Mouse (Mus musculus) naive thymus-derived CD4-positive, alpha-beta T cell, adult 2 months (primary cell): ENCODE results near the gene Sit1.
A peak's percentile ranks its signal among the peaks of the same experiment; 100 is the strongest.

Experiments used
- DNase-seq: peaks from one replicate; pipeline ENCODE4 v3.0.0-alpha.2; 2011; ENCODE audit warnings: low read depth

The Sit1 gene

GRCm38 (mm10) chr4:43499407-43500333, 16.1 kb upstream of the Sit1 start, which contains the start of gene Arhgef39:
Gene Arhgef39 (minus strand): TSS chr4:43499695.
- peak; percentile 76 for DNase-seq

- no peak for DNase-seq
Measured at GRCm38 (mm10) chr4:43498983-43499382, 15.4 kb upstream of the Sit1 start.

- DNase-seq: no peak
Measured at GRCm38 (mm10) chr4:43497946-43498345, 14.4 kb upstream of the Sit1 start.

GRCm38 (mm10) chr4:43497405-43497804, 13.9 kb upstream of the Sit1 start:
- no peak for DNase-seq

GRCm38 (mm10) chr4:43496587-43496986, 13.1 kb upstream of the Sit1 start:
- DNase-seq: no peak

- no peak for DNase-seq
Measured at GRCm38 (mm10) chr4:43493846-43494240, 10.3 kb upstream of the Sit1 start.

GRCm38 (mm10) chr4:43493186-43493845, 9.8 kb upstream of the Sit1 start:
- DNase-seq: peak; percentile 98

GRCm38 (mm10) chr4:43492821-43493185, 9.3 kb upstream of the Sit1 start, which contains the start of gene Ccdc107:
Gene Ccdc107 (plus strand): TSS chr4:43492900.
- peak; percentile 97 for DNase-seq

- peak; percentile 64 for DNase-seq
Measured at GRCm38 (mm10) chr4:43492101-43492820, 8.7 kb upstream of the Sit1 start.

GRCm38 (mm10) chr4:43490801-43491200, 7.3 kb upstream of the Sit1 start:
- no peak for DNase-seq

GRCm38 (mm10) chr4:43489611-43490010, 6.1 kb upstream of the Sit1 start:
- no peak for DNase-seq

GRCm38 (mm10) chr4:43485666-43486065, 2.1 kb upstream of the Sit1 start:
- DNase-seq: peak; percentile 45

- no peak for DNase-seq
Measured at GRCm38 (mm10) chr4:43482591-43482990, 943 bp downstream of the Sit1 start.

GRCm38 (mm10) chr4:43481894-43482456, 1.6 kb downstream of the Sit1 start:
- peak; percentile 79 for DNase-seq

- DNase-seq: no peak
Measured at GRCm38 (mm10) chr4:43480985-43481384, 2.5 kb downstream of the Sit1 start.

- peak; percentile 85 for DNase-seq
Measured at GRCm38 (mm10) chr4:43478906-43479832, 4.4 kb downstream of the Sit1 start.

GRCm38 (mm10) chr4:43478534-43478858, 5.0 kb downstream of the Sit1 start:
- DNase-seq: no peak

GRCm38 (mm10) chr4:43477857-43478533, 5.5 kb downstream of the Sit1 start:
- DNase-seq: peak; percentile 94

GRCm38 (mm10) chr4:43476604-43477003, 6.9 kb downstream of the Sit1 start:
- DNase-seq: peak; percentile 68

GRCm38 (mm10) chr4:43473636-43474035, 9.9 kb downstream of the Sit1 start:
- DNase-seq: no peak

- DNase-seq: no peak
Measured at GRCm38 (mm10) chr4:43470301-43470700, 13.2 kb downstream of the Sit1 start.
